Mouse (Mus musculus) hindbrain, embryonic 16.5 days (tissue): ENCODE measurements at regions not wholly inside any gene's neighbourhood (a gene's known extent, or its start where the extent isn't known, plus 50 kb on each side); places are given as distances from the start of the nearest gene placed in this dataset.

Experiments
- ATAC-seq: fragments of 200-750 bp; cut with Nextera tagmentation; 2 replicates; pipeline ENCODE4 v1.8.0; 2017; ENCODE audit warnings: moderate TSS enrichment, moderate library complexity
- H3K27ac ChIP-seq: fragments of 300-500 bp; sonication (generic); 2 replicates; pipeline ENCODE4 v1.5.1; 2014; ENCODE audit warnings: low read depth, mild to moderate bottlenecking, control low read depth, low read length, moderate library complexity
- H3K27me3 ChIP-seq: fragments of 300-500 bp; sonication (generic); replicated peaks from 2 replicates; pipeline ENCODE4 v1.6.1; 2014; ENCODE audit warnings: low read length; ENCODE audit not compliant: control insufficient read depth, insufficient read depth
- H3K36me3 ChIP-seq: fragments of 300-500 bp; sonication (generic); 2 replicates; pipeline ENCODE4 v1.6.1; 2014; ENCODE audit warnings: mild to moderate bottlenecking, low read length, moderate library complexity, mixed read lengths; ENCODE audit not compliant: control insufficient read depth, insufficient read depth
- H3K4me1 ChIP-seq: fragments of 300-500 bp; sonication (generic); 2 replicates; pipeline ENCODE4 v1.6.1; 2014; ENCODE audit warnings: low read depth, low read length; ENCODE audit not compliant: control insufficient read depth, insufficient read depth
- H3K4me2 ChIP-seq: fragments of 300-500 bp; sonication (generic); 2 replicates; pipeline ENCODE4 v1.6.1; 2014; ENCODE audit warnings: mild to moderate bottlenecking, low read length, control low read depth, moderate library complexity
- H3K4me3 ChIP-seq: fragments of 300-500 bp; sonication (generic); 2 replicates; pipeline ENCODE4 v1.5.1; 2014; ENCODE audit warnings: mild to moderate bottlenecking, low read length, control low read depth, moderate library complexity
- H3K9ac ChIP-seq: fragments of 300-500 bp; sonication (generic); 2 replicates; pipeline ENCODE4 v1.6.1; 2014; ENCODE audit warnings: low read depth, mild to moderate bottlenecking, control low read depth, low read length, moderate library complexity
- H3K9me3 ChIP-seq: fragments of 300-500 bp; sonication (generic); 2 replicates; pipeline ENCODE4 v1.6.1; 2014; ENCODE audit warnings: mild to moderate bottlenecking, low read length, moderate library complexity; ENCODE audit not compliant: control insufficient read depth
- WGBS: fragments of 180-500 bp; shearing (Covaris S2); extraction: QIAGEN DNeasy Blood & Tissue Kit; methylation state at CpG from one replicate; pipeline ENCODE4 v1.1.7; 2014; 5-methylcytosine and 5-hydroxymethylcytosine counted together

- Histone ChIP-seq H3K4me1 (peaks cover 4% of the 10 kb centered on the region), H3K27ac (no peak overlapping the region), H3K9me3 (no peaks in the 10 kb centered on the region), H3K27me3 (no peaks in the 10 kb centered on the region), H3K4me2 (no peak overlapping the region), H3K4me3 (no peak overlapping the region), H3K36me3 (no peaks in the 10 kb centered on the region), H3K9ac (no peak overlapping the region)
- WGBS = 88% methylated on average over 2 of the region's 2 CpGs
- no peak for ATAC-seq
These were observed 364.5 kb downstream of the Foxo1 start for GRCm38 (mm10) chr3:52632635-52633034.

- Histone ChIP-seq H3K4me2 (no peak overlapping the region), H3K27ac (no peak overlapping the region), H3K9ac (no peak overlapping the region), H3K4me1 (peaks cover 4% of the 10 kb centered on the region), H3K36me3 (no peaks in the 10 kb centered on the region), H3K9me3 (no peaks in the 10 kb centered on the region), H3K27me3 (no peaks in the 10 kb centered on the region), H3K4me3 (no peak overlapping the region)
- WGBS = 83% methylated on average over 5 of the region's 5 CpGs
- ATAC-seq = no peak
These were observed 362.1 kb downstream of the Foxo1 start for GRCm38 (mm10) chr3:52630209-52630608.

GRCm38 (mm10) chr3:52625125-52625524, 357.0 kb downstream of the Foxo1 start:
- Histone ChIP-seq H3K27me3 (no peaks in the 10 kb centered on the region), H3K36me3 (no peaks in the 10 kb centered on the region), H3K4me3 (no peak overlapping the region), H3K4me1 (no peaks in the 10 kb centered on the region), H3K4me2 (no peak overlapping the region), H3K9me3 (no peaks in the 10 kb centered on the region), H3K27ac (no peak overlapping the region), H3K9ac (no peak overlapping the region)
- no peak for ATAC-seq
- WGBS = 52% methylated on average over 1 of the region's 1 CpGs

GRCm38 (mm10) chr3:52622530-52622929, 354.4 kb downstream of the Foxo1 start:
- no peak overlapping the region for H3K4me3 ChIP-seq

GRCm38 (mm10) chr3:52621936-52622335, 353.8 kb downstream of the Foxo1 start:
- H3K4me3 ChIP-seq = no peak overlapping the region
- 82% methylated on average over 8 of the region's 8 CpGs for WGBS
- no peaks in the 10 kb centered on the region for H3K9me3 ChIP-seq
- H3K9ac ChIP-seq = no peak overlapping the region
- no peaks in the 10 kb centered on the region for H3K27me3 ChIP-seq
- no peak overlapping the region for H3K27ac ChIP-seq
- no peak overlapping the region for H3K4me2 ChIP-seq
- no peaks in the 10 kb centered on the region for H3K4me1 ChIP-seq
- ATAC-seq = no peak
- no peaks in the 10 kb centered on the region for H3K36me3 ChIP-seq

More at GRCm38 (mm10) chr3:52622530-52622929, 354.4 kb downstream of the Foxo1 start:
- 92% methylated on average over 8 of the region's 8 CpGs for WGBS
- Histone ChIP-seq H3K36me3 (no peaks in the 10 kb centered on the region), H3K9me3 (no peaks in the 10 kb centered on the region), H3K27ac (no peak overlapping the region), H3K4me1 (no peaks in the 10 kb centered on the region), H3K9ac (no peak overlapping the region), H3K27me3 (no peaks in the 10 kb centered on the region), H3K4me2 (no peak overlapping the region)
- ATAC-seq = no peak

- ATAC-seq = no peak
- Histone ChIP-seq H3K36me3 (no peaks in the 10 kb centered on the region), H3K27ac (no peak overlapping the region), H3K9ac (no peak overlapping the region), H3K4me1 (no peaks in the 10 kb centered on the region), H3K27me3 (no peaks in the 10 kb centered on the region), H3K9me3 (no peaks in the 10 kb centered on the region), H3K4me3 (no peak overlapping the region), H3K4me2 (no peak overlapping the region)
- 90% methylated on average over 2 of the region's 2 CpGs for WGBS
These were observed 350.7 kb downstream of the Foxo1 start for GRCm38 (mm10) chr3:52618925-52619224.

- Histone ChIP-seq H3K27ac (no peak overlapping the region), H3K4me2 (no peak overlapping the region), H3K4me1 (no peaks in the 10 kb centered on the region), H3K9me3 (no peaks in the 10 kb centered on the region), H3K9ac (no peak overlapping the region), H3K36me3 (no peaks in the 10 kb centered on the region), H3K4me3 (no peak overlapping the region), H3K27me3 (no peaks in the 10 kb centered on the region)
- ATAC-seq = no peak
- 82% methylated on average over 7 of the region's 7 CpGs for WGBS
These were observed 350.2 kb downstream of the Foxo1 start for GRCm38 (mm10) chr3:52618212-52618924.

GRCm38 (mm10) chr3:52617413-52618149, 349.4 kb downstream of the Foxo1 start:
- no peak overlapping the region for H3K27ac ChIP-seq
- WGBS = 44% methylated on average over 8 of the region's 8 CpGs
- no peak overlapping the region for H3K4me2 ChIP-seq

GRCm38 (mm10) chr3:52611881-52612280, 343.7 kb downstream of the Foxo1 start:
- Histone ChIP-seq H3K27me3 (no peaks in the 10 kb centered on the region), H3K4me3 (no peak overlapping the region), H3K27ac (no peak overlapping the region), H3K4me2 (no peak overlapping the region), H3K4me1 (no peaks in the 10 kb centered on the region), H3K9ac (no peak overlapping the region), H3K9me3 (no peaks in the 10 kb centered on the region), H3K36me3 (no peaks in the 10 kb centered on the region)
- 93% methylated on average over 8 of the region's 8 CpGs for whole genome bisulfite sequencing
- ATAC-seq = no peak

More at GRCm38 (mm10) chr3:52617413-52618149, 349.4 kb downstream of the Foxo1 start:
- Histone ChIP-seq H3K4me1 (no peaks in the 10 kb centered on the region), H3K36me3 (no peaks in the 10 kb centered on the region), H3K27me3 (no peaks in the 10 kb centered on the region), H3K4me3 (no peak overlapping the region), H3K9me3 (no peaks in the 10 kb centered on the region), H3K9ac (no peak overlapping the region)
- no peak for ATAC-seq
